ENCODE assay signal across 20 mouse cellular contexts in the genomic region with DNA sequence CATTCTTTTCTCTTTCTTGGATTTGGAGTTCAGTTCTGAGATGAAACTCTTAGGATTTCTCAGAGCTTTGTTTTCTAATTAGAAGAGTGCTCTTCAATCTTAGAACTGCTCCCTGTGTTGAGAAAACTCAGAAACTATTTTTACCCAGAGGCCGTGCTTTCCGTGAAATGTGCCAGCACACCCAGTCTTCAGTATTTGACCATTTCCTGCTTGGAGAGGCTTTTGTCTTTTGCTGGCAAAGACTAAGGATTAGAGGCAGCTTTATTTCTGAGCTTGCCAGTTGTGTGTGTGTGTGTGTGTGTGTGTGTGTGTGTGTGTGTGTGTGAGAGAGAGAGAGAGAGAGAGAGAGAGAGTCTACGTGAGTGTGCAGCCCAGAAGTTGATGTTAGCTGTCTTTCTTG. TPM values are rescaled to one million over a fixed set of nuclear protein-coding genes. Genes with fewer than 3 reads are reported as not detected.
DNase-seq lines count a peak whose midpoint lies in the region; ATAC-seq and TF ChIP-seq lines count a peak whose summit lies in the region.
"Had no signal": no experiment of that assay in that cellular context is flagged by ENCODE, and none has a peak within 500 bp of the region (broad histone marks: within the 10 kb centered on the region; RNA-seq: fewer than 3 reads in every experiment).

No protein-coding gene starts in this region.

- no peak for ATAC-seq in heart, embryonic 11.5 days (replicated peaks; ENCODE audit: insufficient number of reproducible peaks, low FRiP score, low TSS enrichment)
- ATAC-seq in kidney, postnatal 0 days (replicated peaks; ENCODE audit: low FRiP score, low read depth), result no peak
- ATAC-seq in kidney, embryonic 16.5 days (ENCODE audit: low FRiP score, low TSS enrichment), result no peak
- no peak for ATAC-seq in megakaryocyte, adult 5-6 weeks (ENCODE audit: poor library complexity, severe bottlenecking)
- ATAC-seq: hindbrain, embryonic 16.5 days had no signal

- no peak overlapping the region for H3K9ac ChIP-seq in heart, embryonic 11.5 days (ENCODE audit: low read depth, low read length)
- H3K9ac ChIP-seq in kidney, postnatal 0 days (ENCODE audit: low read depth, low read length), result no peak overlapping the region
- H3K9ac ChIP-seq in kidney, embryonic 16.5 days (replicated peaks; ENCODE audit: low read length), result no peak overlapping the region
- H3K9ac ChIP-seq: embryonic facial prominence, embryonic 13.5 days; limb, embryonic 15.5 days; neural tube, embryonic 12.5 days; stomach, embryonic 15.5 days had no signal

- 75% methylated on average over 3 of the region's 3 CpGs for WGBS in heart, embryonic 11.5 days (ENCODE audit: insufficient replicate concordance)
- 51% methylated on average over 3 of the region's 3 CpGs for WGBS in kidney, postnatal 0 days
- WGBS in kidney, embryonic 16.5 days, result 60% methylated on average over 3 of the region's 3 CpGs

- no peak for TF ChIP-seq CTCF in kidney, postnatal 0 days (IDR thresholded peaks at IDR 0.05; ENCODE audit: low read depth)

- peak; percentile 14 to 26 for DNase-seq in heart, adult 18-20 months
- DNase-seq in kidney, postnatal 0 days (ENCODE audit: low spot score), result peak; percentile 8
- peak; percentile 9 for DNase-seq in NIH3T3 (ENCODE audit: low read depth)
- peak; percentile 74 for DNase-seq in lung, postnatal 10 days
- no peak for DNase-seq in cerebellum, adult 8-10 months
- DNase-seq: adrenal gland, postnatal 36 days; B cell, adult 2 months; cerebellum, adult 9-10 months; gastrocnemius, postnatal 10 days; right cerebral cortex, postnatal 14 days; thymus, adult 2 months had no signal

- H3K4me1 ChIP-seq in heart, embryonic 11.5 days (ENCODE audit: control insufficient read depth, insufficient read depth, low read length), result no peaks in the 10 kb centered on the region
- H3K4me1 ChIP-seq in kidney, postnatal 0 days (replicated peaks; ENCODE audit: insufficient read depth, low read length), result no peaks in the 10 kb centered on the region
- no peaks in the 10 kb centered on the region for H3K4me1 ChIP-seq in kidney, embryonic 16.5 days (ENCODE audit: insufficient read depth, low read length)
- H3K4me1 ChIP-seq: embryonic facial prominence, embryonic 13.5 days; forebrain, embryonic 10.5 days; limb, embryonic 15.5 days; neural tube, embryonic 12.5 days; stomach, embryonic 15.5 days had no signal

- no peak overlapping the region for H3K27ac ChIP-seq in heart, embryonic 11.5 days (ENCODE audit: low read depth, low read length)
- H3K27ac ChIP-seq in kidney, postnatal 0 days, result no peak overlapping the region
- H3K27ac ChIP-seq in kidney, embryonic 16.5 days (ENCODE audit: low read length), result no peak overlapping the region
- H3K27ac ChIP-seq: embryonic facial prominence, embryonic 13.5 days; forebrain, embryonic 10.5 days; limb, embryonic 15.5 days; neural tube, embryonic 12.5 days; stomach, embryonic 15.5 days had no signal

- no peaks in the 10 kb centered on the region for H3K9me3 ChIP-seq in heart, embryonic 11.5 days (replicated peaks; ENCODE audit: control insufficient read depth, low read length)
- no peaks in the 10 kb centered on the region for H3K9me3 ChIP-seq in kidney, postnatal 0 days (replicated peaks; ENCODE audit: low read length)
- no peaks in the 10 kb centered on the region; the same call in 1 of the 2 replicates for H3K9me3 ChIP-seq in kidney, embryonic 16.5 days (ENCODE audit: low read length)
- H3K9me3 ChIP-seq: embryonic facial prominence, embryonic 13.5 days; forebrain, embryonic 10.5 days; limb, embryonic 15.5 days; stomach, embryonic 15.5 days had no signal

- H3K4me2 ChIP-seq in heart, embryonic 11.5 days, result no peak overlapping the region
- no peak overlapping the region for H3K4me2 ChIP-seq in kidney, postnatal 0 days (ENCODE audit: low read length)
- no peak overlapping the region for H3K4me2 ChIP-seq in kidney, embryonic 16.5 days (replicated peaks; ENCODE audit: low read depth, low read length)
- H3K4me2 ChIP-seq: embryonic facial prominence, embryonic 13.5 days; limb, embryonic 15.5 days; neural tube, embryonic 12.5 days; stomach, embryonic 15.5 days had no signal

- no peak overlapping the region for H3K4me3 ChIP-seq in heart, embryonic 11.5 days (ENCODE audit: low read depth, low read length)
- H3K4me3 ChIP-seq in kidney, postnatal 0 days (replicated peaks; ENCODE audit: low read depth, low read length), result no peak overlapping the region
- no peak overlapping the region for H3K4me3 ChIP-seq in kidney, embryonic 16.5 days (ENCODE audit: low read length)
- H3K4me3 ChIP-seq: embryonic facial prominence, embryonic 13.5 days; forebrain, embryonic 10.5 days; limb, embryonic 15.5 days; neural tube, embryonic 12.5 days; stomach, embryonic 15.5 days had no signal

- H3K36me3 ChIP-seq in heart, embryonic 11.5 days (ENCODE audit: control insufficient read depth, insufficient read depth, low read length), result no peaks in the 10 kb centered on the region
- H3K36me3 ChIP-seq in kidney, postnatal 0 days (ENCODE audit: insufficient read depth, low read length), result no peaks in the 10 kb centered on the region
- H3K36me3 ChIP-seq in kidney, embryonic 16.5 days (ENCODE audit: insufficient read depth, low read length), result no peaks in the 10 kb centered on the region
- H3K36me3 ChIP-seq: embryonic facial prominence, embryonic 13.5 days; forebrain, embryonic 10.5 days; limb, embryonic 15.5 days; neural tube, embryonic 12.5 days; stomach, embryonic 15.5 days had no signal

- H3K27me3 ChIP-seq in heart, embryonic 11.5 days (ENCODE audit: control insufficient read depth, insufficient read depth, low read length), result no peaks in the 10 kb centered on the region
- H3K27me3 ChIP-seq in kidney, postnatal 0 days (ENCODE audit: insufficient read depth, low read length), result no peaks in the 10 kb centered on the region
- no peaks in the 10 kb centered on the region for H3K27me3 ChIP-seq in kidney, embryonic 16.5 days (ENCODE audit: insufficient read depth, low read length)
- H3K27me3 ChIP-seq: embryonic facial prominence, embryonic 13.5 days; limb, embryonic 15.5 days; neural tube, embryonic 12.5 days; stomach, embryonic 15.5 days had no signal

RNA-seq across cellular contexts. Expression of a gene that starts 6.6 kb away (rescaled TPM):
- total RNA-seq in heart, adult 18-20 months (2021), result 10 to 100 TPM; 10.8 to 14.7 TPM
- polyA plus RNA-seq in heart, embryonic 11.5 days (2014; fragmentation: Nextera tagmentation; extraction: Ambion mirVana), result 14.4 and 18.8 TPM in 2 replicates
- 23.3 and 26.0 TPM in 2 replicates for polyA plus RNA-seq in kidney, postnatal 0 days (2015; fragmentation: Nextera tagmentation; extraction: Ambion mirVana)
- polyA plus RNA-seq in kidney, embryonic 16.5 days (2015; fragmentation: Nextera tagmentation; extraction: Ambion mirVana), result 32.1 and 34.2 TPM in 2 replicates
- total RNA-seq in megakaryocyte, adult 5-6 weeks (2015), result 29.5 and 33.6 TPM in 2 replicates
- 67.6 and 73.0 TPM in 2 replicates for total RNA-seq in megakaryocyte, adult 5-6 weeks (2017)
